Mouse (Mus musculus) CH12.LX (cell line): ENCODE measurements around the gene Kif24.

Experiments used
- CTCF ChIP-seq, 2 experiments: IDR thresholded peaks in 1 of 2; conservative IDR thresholded peaks in 1 of 2; 2 replicates each; pipeline ENCODE4 v1.5.1; 2011 to 2012; ENCODE audit warnings: low read depth in 2 of 2, low read length in 2 of 2, improper control_type of control experiment in 1 of 2, inconsistent platforms in 1 of 2, mild to moderate bottlenecking in 1 of 2, moderate library complexity in 1 of 2
- MAFK ChIP-seq: IDR thresholded peaks from 2 replicates; pipeline ENCODE4 v1.6.1; 2011; ENCODE audit warnings: low read length, improper control_type of control experiment; ENCODE audit not compliant: insufficient replicate concordance
- MAX ChIP-seq: IDR thresholded peaks from 2 replicates; pipeline ENCODE4 v1.6.1; 2011; ENCODE audit warnings: low read length, improper control_type of control experiment
- POLR2AphosphoS2 ChIP-seq: IDR thresholded peaks from 2 replicates; pipeline ENCODE4 v1.6.1; 2011; ENCODE audit warnings: low read depth, low read length, improper control_type of control experiment

- TF ChIP-seq POLR2AphosphoS2 (no peak), MAFK (no peak), CTCF (conservative IDR thresholded peaks at IDR 0.05 in 1 of 2, IDR thresholded peaks at IDR 0.05 in 1 of 2; ENCODE audit: low read depth in 2 of 2, low read length in 2 of 2) (peak in 1 of 2 experiments; percentile 42; a peak in 2 of 4 replicates), MAX (no peak)
These were observed 39.6 kb upstream of the Kif24 start for GRCm38 (mm10) chr4:41504325-41504724.
